Mouse (Mus musculus) telencephalon, adult 2 months (tissue): ENCODE measurements around the gene 4930502E18Rik.
"Not testable (repeated sequence)": the region's sequence is repeated elsewhere in the genome, so short reads cannot be mapped to it uniquely, and the experiment has no call there.

ENCODE experiments used
- DNase-seq: peaks from one replicate; pipeline ENCODE4 v3.0.0-alpha.2; 2011; ENCODE audit warnings: low read depth, low spot score

4930502E18Rik gene

DNA sequence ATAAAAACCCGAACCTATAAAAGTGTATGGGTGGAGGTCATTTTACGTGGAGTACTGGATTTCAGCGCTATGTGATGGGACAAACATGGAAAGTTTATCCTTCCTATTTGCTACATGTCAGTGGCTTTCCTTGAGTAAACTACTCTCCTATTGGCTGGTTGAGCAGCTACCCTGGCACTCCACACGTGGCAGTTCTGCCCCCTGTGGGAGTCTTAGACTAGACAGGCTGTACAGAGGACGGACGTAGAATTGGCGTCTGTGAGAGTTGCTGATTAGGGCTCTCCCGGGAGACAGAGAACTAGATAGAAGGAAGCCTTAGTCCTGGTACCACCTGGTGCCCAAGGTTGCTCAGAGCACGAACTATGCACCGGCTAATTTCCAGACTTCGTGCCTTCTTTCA lies at the start of gene 4930502E18Rik:
4930502E18Rik (plus strand) TSS at position 231 of the 400 bp plus-strand sequence.
- DNase-seq = no peak

DNA sequence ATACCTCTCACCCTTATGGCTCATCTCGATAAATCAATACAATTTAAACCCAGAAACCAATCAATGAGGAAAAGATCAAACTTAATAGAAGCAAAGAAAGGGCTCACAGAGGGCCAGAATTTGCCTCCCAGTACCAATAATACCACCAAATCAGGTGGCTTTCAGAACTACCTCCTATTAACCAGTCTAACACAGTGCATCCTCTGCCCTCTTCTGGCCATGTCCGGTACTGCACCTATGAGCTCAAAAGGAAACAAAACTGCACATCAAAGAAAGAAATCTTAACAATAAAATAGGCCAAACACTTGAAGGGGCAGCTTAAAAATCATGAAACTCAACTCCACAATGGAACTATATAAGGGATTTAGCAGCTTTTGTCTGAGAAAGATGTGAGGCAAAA lies 47.7 kb upstream of the 4930502E18Rik start:
- DNase-seq = not testable (repeated sequence)

DNA sequence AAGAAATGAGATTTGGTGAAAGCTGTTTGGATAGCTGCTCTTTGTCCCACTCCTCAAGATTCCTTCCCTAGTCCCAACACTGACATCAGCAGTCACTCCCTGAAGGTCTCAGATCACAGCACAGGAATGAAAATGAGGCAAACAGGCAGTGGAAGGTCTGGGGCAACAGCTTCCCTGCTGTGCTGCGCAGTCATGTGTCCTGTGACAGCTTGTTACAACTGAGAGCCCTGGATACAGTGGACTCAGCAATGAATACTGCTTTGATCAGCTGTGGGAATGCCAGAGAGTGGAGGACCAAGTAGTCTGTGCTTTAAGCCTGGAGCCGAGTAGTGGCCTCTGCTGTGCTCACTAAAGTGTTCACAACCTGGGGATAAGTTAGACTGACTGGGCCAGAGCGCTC lies 42.0 kb upstream of the 4930502E18Rik start:
- DNase-seq = not testable (repeated sequence)

DNA sequence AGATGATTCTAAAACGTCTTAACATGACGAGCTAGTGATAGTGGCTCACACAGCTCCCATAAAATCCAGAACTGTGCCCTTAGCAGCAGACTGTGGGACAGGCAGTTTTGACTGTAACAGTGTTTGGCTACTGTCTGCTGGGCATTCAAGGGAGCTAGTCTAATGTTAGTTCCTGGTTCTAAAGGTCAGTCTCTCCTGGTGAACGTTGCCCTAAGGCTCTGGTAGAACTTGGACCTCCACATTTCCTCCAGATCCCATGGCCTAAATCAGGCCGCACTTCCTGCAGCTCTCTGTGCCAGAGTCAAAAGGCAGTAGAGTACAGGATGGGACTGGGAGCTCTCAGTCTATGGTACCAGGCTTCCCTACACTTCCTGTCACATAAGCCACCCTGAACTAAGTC lies 40.0 kb upstream of the 4930502E18Rik start:
- not testable (repeated sequence) for DNase-seq

DNA sequence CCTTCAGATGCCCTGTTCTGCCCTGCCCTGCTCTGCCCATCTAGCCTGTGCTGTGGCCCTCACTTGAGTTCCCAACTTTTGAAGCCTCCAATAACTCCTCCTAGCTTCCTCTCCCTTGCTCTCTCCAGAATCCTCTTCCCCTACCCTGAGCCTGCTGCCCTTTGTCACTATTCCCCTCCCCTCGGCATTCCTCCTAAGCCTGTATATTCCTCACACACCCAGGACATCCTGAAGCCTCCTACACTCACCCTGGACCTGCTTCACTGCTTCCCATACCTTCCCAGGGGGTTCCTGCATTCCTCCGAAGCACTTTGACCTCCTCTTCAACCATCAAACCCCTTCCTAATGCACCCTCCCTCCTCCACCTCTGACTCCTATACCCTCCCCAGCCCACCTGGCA lies 32.6 kb upstream of the 4930502E18Rik start:
- DNase-seq = no peak

DNA sequence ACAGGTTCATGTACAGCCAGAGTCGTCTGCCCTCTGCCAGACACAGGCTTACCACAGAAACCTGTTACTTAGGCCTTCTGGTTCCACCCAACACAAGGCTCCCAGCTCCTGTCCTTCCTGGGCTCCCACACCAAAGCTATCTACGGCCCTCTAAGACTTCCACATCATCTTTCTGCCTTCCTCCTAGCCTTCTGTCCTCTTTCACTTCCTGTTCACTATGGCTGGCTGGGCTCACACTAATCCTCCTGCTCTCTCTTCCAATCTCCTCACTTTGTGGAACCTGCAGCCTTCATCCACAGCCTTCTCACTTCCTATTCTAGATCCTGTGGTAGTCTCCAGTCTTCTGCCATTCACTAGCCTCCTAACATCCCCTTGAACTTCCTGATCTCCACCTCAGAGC lies 31.5 kb upstream of the 4930502E18Rik start:
- DNase-seq = no peak

DNA sequence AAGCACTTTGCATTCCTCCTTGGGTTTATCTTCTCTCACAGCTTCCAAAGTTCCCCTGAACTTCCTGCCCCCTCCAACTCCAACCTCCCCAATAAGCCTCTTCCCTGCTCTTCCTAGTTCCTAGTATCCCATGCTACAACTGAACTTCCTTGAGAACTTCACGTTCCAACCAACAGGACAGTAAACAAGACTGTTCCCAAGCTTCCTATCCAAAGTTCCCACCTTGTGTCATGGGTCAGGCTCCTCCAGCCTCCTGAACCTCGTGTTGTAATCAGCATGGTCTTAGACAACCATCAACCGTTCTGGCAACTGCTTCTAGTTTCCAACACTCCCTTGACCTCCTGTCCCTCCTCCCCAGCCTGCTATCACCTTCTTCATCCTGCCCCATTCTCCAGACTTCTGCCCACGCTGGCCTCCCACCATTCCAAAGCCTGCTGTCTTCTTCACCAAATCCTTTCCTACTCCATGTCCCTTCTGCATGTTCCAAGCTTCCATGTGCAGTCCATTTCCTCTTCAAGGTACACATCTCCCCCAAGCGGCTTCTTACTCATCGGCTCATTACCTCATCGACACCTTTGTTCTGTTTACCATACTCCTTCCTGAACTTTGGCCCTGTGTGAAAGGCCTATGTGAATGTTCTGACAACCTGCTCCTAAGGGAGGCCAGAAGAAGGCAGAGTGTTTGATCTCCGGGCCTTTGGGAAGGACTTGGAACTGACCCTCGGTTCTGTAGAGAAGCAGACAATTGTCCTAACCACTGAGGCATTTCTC lies 30.4 kb upstream of the 4930502E18Rik start:
- DNase-seq = no peak

DNA sequence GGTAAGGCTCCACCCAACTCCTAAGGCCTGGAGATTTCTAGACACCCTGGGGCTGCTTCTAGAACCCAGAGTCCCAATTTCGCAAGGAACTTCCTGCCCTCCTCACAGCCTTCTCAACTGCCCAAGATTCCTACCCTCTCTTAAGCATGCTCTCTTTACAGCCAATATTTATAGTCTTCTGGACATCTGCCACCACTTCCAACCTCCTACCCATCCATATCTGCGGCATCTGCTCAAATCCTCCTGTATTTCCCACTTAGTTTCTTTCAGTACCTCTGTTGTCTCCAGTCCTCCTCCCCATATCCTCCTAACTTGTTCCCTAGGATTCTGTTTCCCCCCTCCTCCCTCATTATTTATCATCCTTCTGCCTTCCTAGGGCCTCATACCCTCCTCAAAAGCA lies 25.4 kb upstream of the 4930502E18Rik start:
- DNase-seq = no peak

DNA sequence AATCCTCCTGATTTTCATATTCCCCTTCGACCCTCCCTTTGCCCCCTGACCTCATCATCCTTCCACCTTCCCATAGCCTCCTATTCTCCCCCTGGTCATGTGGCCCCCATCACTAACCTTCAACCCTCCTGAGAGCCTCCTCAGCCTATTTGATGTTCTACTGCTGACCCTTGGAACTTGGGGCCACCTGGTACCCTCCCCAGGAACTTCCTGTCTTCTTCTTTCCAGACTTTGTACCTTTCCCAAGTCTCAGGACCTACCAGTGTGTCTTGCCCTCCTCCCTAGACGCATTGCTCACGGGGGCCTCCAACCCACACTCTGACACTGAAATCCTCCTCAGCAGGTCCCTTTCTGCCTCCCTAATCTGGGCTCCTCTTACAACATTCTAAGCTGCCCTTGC lies 22.0 kb upstream of the 4930502E18Rik start:
- DNase-seq = no peak

DNA sequence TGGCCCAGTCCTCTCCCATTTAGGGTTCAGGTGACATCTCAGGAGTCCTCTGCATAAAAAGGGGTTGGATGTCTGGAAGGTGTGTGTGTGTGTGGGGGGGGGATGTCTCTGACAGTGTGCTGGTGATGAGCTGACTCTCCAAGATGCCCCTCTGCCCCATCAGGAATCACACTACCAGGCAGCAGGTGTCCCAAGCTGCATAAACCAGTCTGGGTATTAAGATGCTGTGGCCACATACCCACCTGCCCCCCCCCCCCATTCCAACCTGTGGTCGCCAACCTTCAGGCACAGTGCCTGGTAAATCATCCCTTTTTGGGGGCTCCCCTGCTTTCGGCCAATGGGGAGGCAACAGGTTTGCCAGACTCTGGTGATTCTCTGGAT lies 8.7 kb upstream of the 4930502E18Rik start:
- no peak for DNase-seq

DNA sequence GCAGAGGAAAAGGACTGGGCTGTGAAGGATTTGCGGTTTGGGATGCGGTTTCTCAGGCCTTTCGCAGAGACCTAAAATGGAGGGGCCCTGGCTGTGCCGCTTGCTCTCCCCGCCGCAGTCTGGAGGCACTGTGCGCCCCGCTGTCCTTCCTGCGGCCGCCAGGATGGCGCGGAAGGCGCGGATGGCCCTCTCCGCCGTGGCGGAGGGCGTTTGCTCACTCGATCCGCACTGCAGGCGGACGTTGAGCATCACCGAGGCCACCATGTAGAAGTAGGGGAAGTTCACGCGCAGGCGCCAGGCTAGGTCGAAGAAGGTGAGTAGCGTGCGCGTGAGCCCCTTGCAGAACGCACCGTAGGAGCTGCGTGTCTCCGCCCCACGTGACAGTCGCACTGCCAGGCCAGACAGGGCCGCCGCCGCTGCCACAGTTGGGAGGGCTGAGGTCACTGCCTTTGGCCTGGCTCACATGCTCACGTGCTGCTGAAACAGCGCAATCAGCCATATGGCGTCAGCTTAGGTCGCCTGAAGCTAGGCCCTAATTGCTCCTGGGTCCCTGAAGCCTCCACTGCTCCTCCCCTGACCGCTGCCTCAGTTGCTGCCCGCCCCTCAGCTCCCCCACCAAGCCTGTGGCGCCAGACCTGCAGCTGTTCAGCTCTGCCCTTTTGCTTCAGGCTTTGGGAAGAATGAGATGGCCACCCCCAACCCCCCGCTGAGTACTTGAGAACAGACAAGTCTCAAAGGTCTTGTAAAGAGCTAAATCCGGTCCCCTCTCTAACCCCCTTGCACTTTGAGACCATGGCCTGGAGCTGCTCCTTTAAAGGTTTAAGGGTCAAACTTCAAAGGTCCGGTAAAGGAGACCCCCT lies 8.1 kb upstream of the 4930502E18Rik start:
- peak; percentile 18 for DNase-seq

DNA sequence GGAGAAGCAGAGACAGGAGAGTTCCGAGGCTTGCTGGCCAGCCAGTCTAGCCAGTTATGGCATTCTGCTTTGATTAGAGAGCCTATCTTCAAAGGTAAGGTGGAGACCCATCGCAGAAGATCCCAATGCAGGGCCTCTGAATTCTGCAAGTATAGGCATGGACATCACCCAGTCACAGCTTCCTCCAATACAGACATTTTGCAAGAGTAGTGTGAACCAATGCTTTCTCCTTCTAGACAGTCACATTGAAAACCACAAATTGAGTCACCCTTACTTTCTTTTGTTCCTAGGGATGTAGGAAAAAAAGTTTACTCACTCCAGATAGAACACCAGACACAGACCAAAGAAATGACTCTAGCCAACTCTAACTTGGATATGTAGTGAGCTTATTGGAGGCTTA lies 4.3 kb downstream of the 4930502E18Rik start:
- no peak for DNase-seq

DNA sequence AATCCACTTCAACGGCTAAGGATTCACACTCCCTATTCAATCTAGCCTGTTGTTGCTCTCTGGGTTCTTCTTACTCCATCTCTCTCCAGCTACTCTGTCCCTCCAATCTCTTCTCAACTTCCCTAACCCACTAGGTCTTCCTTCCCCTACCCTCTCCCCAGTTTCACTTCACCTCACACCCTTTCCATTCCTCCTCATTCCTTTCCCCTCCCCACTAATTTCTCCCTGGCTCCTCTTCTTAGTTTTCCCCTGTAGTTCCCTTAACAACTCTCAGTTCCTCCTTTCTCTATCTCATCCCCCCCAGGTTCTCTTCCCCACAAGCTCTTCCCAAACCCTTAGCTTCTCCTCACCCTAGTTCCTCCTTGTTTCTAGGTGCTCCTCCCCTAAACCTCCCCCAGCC lies 28.2 kb downstream of the 4930502E18Rik start:
- no peak for DNase-seq

DNA sequence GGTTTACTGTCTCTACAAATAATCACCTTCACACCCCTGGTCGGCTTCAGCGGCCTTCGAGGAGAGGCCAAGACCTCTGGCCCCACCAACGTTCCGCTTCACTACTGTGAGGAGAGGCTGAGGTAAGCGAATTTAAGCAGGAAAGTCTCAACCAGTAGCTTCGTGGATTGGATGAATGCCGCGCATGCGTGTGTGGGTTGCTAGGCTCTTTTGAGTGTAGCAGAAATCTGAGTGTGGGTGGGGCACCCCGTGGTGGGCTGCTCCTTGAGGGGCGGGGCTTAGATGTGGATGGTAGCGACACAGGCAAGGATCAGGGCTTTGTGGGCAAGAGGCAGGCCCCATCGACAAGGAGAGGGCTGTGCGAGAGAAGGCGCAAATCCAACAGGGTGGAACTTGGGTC lies 33.1 kb downstream of the 4930502E18Rik start, which contains the start of gene 1700013H16Rik:
1700013H16Rik (minus strand) TSS at position 96 of the 400 bp plus-strand sequence.
- DNase-seq = no peak

DNA sequence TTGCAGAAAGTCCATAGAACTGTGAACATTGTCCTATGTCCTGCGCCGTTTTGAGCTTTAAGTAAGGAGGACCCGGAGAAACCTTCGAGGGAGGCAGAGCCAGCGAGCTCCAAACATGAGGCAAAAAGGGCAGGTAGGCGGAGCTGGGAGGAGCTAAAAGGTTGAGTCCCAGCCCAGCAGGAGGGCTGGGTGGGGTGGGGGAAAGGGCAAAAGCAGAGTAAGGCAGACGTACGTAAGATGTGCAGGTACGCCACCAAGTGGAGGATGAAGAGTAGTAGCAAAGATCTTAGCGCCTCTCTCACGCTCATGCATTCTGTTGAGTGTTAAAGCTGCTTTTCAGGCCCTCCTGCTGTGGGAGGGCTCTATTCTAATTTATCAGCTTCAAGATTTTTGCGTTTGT lies 51.6 kb downstream of the 4930502E18Rik start, which contains the start of gene Zfp36l3:
Zfp36l3 (minus strand) TSS at position 119 of the 400 bp plus-strand sequence.
- DNase-seq = no peak
